Mouse (Mus musculus): Measurements from ENCODE around the gene Rplp1. TPM values are rescaled to one million over a fixed set of nuclear protein-coding genes. Genes with fewer than 3 reads are reported as not detected.

Gene Rplp1
- total RNA-seq (2021): 1,000 to 10,000 TPM; 1,724 to 1,730 TPM

DNA sequence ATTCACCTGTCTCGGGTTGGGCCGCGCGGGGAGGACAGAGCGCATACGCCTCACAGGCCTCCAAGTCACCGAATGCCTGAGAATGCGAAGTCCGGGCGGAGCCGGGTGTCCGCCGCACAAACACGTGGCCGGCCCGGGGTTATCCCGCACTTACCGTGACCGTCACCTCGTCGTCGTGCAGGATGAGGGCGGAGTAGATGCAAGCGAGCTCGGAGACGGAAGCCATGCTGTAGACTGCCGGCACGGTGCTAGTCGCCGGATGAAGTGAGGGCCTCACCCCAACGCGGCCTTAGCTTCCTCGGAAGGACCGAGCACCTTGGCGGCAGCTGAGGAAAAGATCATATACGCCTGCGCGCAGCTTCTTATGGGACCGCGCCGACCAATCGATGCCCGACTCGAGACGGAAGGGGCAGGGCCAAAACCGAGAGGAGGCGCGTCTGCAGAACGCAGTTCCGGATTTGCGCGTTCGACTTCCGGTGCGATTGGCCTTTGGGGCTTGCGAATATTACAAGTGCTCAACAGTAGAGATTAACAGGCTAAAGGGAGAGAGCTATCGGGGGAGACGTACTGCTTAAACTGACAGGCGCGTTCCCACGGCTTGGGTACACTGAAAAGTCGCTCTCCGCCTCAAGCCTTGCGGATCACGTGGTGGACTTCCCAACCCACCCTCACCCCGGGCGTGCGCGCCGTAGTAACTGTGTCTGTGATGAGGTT is at the start of gene Rplp1:
TSS of gene Rplp1 (minus strand) at position 340 of the 714 bp plus-strand sequence.
- DNase-seq (ENCODE audit: extremely low spot score in 1 of 2, low spot score in 2 of 2): peak; percentile 97
- intact Hi-C loops (cut with DNase I): no loop called here

GRCm38 (mm10) chr9:61963356-61963755 is 49.0 kb upstream of the Rplp1 start:
- intact Hi-C loops (cut with DNase I): no loop called here
- DNase-seq (ENCODE audit: extremely low spot score in 1 of 2, low spot score in 2 of 2): no peak

DNA sequence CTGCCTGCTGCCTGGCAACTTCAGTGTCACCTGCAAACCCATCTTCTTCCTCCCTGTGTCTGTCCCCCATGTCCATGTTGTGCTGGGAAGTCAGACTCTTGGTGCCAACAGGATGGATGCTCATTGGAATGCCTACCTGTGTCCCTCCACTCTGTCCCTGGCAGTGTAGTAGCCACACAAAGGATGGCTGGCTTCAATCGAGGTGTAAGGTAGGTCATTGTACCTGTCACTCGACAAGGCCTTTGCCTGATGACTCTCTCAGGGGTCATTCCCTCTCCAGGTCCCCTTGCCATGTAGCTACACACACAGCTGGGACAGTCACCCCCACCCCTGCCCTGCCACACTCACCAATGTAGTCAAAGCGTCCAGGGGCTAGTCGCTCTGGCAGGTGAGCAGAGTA is 46.8 kb upstream of the Rplp1 start:
- DNase-seq (ENCODE audit: extremely low spot score in 1 of 2, low spot score in 2 of 2): no peak
- intact Hi-C loops (cut with DNase I): no loop called here

DNA sequence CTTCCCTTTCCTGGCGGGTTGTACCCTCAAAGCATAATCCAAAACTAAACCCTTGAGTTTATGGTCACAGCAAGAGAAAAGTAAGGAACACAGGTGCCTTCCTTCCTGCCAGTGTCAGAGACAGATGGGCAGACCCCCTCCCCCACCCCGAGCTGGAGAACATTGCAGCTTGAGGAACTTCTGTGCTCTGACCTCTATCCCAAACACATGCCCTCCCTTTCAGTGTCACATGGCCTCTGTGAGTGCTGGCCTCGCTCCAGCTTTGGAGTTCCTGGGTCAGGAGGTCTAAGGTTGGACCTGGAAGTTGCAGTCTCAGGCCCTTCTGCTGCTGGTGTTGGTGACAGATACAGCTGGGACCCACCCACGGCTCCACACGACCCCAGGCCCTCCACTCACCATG is 46.4 kb upstream of the Rplp1 start:
- DNase-seq (ENCODE audit: extremely low spot score in 1 of 2, low spot score in 2 of 2): peak in 1 of 2 experiments; percentile 70
- intact Hi-C loops (cut with DNase I): no loop called here

DNA sequence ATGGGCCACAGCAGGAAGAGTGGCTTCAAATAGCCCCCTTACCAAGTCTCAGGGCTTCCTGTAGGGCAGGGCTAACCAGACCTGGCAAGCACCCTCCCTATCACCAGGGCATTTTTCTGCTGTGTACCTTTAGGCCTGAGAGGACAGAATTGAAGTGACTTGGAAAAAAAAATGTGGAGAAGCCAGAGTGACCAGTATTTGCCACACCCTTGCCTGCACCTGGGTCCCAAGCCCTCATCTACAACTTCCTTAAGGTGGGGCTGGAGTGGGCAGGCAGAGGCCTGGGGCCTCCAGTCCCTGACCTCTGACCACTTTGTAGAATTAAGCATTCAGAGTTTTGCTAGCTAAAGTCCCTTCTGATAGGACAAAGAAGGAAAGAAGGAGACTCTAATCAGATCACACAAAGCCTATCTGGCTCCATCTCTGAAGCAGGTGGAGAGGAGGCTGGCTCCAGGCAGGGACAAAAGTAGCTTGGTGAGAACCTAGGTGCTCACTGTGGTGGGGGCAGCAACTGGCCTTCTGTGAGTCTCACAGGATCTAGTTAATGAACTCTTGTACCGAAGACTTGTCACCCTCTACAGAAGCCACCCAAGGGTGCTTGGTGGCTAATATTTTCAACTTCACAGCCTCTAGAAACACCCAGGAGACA is 45.7 kb upstream of the Rplp1 start:
- no peak for DNase-seq (ENCODE audit: extremely low spot score in 1 of 2, low spot score in 2 of 2)
- intact Hi-C loops (cut with DNase I): no loop called here

DNA sequence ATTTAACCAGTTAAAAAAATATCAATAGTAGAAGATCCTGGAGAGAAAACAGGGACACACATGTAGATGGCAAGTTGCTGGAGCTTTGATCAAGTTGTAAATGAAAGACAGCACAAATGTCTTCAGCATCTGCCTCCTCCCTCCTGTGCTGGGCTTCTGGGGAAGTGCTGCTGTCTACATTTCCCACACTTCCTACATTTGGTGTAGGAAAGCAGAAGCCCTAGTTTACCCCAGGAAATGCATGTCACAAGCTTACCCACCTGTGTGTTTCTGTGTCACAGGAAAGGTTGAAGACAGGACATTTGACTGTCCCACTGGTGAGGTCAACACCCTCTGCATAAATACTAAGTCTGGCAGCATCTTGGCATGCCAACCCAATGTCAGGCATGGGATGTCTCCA is 40.4 kb upstream of the Rplp1 start:
- no peak for DNase-seq (ENCODE audit: extremely low spot score in 1 of 2, low spot score in 2 of 2)
- intact Hi-C loops (cut with DNase I): no loop called here

- no peak for DNase-seq (ENCODE audit: extremely low spot score in 1 of 2, low spot score in 2 of 2)
- intact Hi-C loops (cut with DNase I): no loop called here
Measured at GRCm38 (mm10) chr9:61952241-61952640, 37.9 kb upstream of the Rplp1 start.

GRCm38 (mm10) chr9:61947402-61948346 is 33.3 kb upstream of the Rplp1 start:
- peak; percentile 67 to 82 for DNase-seq (ENCODE audit: extremely low spot score in 1 of 2, low spot score in 2 of 2)
- intact Hi-C loops (cut with DNase I): loop anchor here (1.0 to 10.0 kb wide), 2 partner anchors 297 to 607 kb away; no protein-coding TSS in a partner anchor

DNA sequence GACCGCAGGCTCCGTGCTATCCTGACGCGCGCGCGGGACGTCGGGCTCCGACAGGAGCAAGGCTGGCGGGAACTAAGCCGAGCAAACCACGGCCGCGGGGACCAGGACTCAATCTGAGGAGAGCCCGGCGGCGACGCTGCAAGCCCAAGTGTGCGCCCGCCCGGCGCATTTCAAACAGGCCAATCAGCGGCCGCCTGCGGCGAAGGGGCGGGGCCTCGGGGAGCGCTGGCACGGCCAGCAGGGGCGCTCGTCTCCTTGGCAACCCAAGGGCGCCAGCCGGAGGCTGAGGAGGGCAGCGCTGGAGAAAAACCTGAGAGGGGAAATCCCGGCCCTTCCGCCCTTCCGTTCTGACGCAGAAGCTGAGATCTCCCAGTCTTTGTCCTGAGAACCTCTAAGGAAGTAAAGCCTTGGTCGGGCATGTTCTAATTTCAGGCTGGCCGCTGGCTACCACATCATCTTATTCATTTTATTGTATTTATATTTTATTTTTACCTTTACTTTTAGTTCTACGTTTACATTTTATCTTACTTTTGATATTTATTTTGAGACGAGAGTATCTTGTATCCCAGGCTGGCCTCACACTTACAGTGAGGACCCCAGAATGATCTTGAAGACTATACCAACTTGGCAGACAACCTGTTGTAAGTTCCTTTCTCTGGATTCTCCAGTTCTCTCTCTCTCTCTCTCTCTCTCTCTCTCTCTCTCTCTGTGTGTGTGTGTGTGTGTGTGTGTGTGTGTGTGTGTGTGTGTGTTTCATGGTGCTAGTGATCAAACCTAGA is 32.5 kb upstream of the Rplp1 start, which contains the start of gene Kif23:
TSS of gene Kif23 (minus strand) at position 152 of the 779 bp plus-strand sequence.
- DNase-seq (ENCODE audit: extremely low spot score in 1 of 2, low spot score in 2 of 2): peak; percentile 90 to 96
- intact Hi-C loops (cut with DNase I): loop anchor here (10.0 kb wide), 1 partner anchor 608 kb away; no protein-coding TSS in a partner anchor

DNA sequence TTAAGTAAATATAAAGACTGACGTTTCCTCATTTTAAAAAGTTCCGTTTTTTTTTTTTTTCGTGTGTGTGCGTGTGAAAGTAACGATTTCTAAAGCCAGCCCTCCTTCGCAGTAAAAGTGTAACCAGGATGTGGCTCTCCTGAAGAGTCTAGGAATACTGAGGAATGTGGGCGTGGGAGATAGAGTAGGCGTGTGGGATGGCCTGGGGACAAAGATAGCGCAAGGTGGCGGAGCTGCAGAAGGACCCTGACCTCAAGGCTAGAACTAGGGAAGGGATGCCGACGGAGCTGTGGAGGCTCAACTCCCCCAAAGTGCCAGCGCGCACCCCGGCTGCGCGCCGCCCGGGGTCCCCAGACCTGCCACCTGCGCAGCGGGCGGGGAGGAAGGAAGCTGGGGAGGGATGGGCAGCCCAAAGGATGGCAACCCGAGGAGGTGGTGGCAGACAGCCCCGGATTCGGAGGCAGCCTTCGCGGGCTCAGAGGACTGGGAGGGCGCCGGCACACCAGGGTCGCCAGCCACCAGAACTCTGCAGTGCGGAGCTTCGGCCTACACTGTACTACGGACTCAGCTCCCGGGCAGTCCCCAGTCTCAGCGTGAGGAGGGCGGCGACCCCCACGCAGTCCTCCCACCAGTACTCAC is 31.8 kb upstream of the Rplp1 start:
- DNase-seq (ENCODE audit: extremely low spot score in 1 of 2, low spot score in 2 of 2): no peak
- intact Hi-C loops (cut with DNase I): loop anchor here (10.0 kb wide), 1 partner anchor 609 kb away; no protein-coding TSS in a partner anchor

DNA sequence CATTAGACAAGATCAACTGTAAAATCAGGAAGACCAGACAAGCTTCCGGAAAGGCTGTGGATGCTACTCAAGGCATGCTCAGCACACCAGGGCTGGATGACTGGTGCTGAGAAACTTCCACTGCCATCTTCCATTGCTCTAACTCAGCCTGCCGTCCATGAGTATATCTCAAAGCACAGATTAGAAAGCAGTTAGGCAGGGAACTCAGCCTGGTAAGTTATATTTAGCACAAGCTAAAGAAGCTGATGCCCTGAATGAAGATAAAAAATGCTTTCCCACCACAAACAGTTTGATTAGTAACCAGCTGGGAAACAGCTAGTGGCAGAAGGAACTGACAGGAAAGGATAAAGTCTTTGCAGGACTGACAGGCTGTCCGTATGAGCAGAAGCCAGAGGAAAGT is 26.7 kb upstream of the Rplp1 start:
- DNase-seq (ENCODE audit: extremely low spot score in 1 of 2, low spot score in 2 of 2): no peak
- intact Hi-C loops (cut with DNase I): loop anchor here (10.0 kb wide), 1 partner anchor 614 kb away; no protein-coding TSS in a partner anchor

- no peak for DNase-seq (ENCODE audit: extremely low spot score in 1 of 2, low spot score in 2 of 2)
- intact Hi-C loops (cut with DNase I): no loop called here
Measured at GRCm38 (mm10) chr9:61933333-61933732, 19.0 kb upstream of the Rplp1 start.

DNA sequence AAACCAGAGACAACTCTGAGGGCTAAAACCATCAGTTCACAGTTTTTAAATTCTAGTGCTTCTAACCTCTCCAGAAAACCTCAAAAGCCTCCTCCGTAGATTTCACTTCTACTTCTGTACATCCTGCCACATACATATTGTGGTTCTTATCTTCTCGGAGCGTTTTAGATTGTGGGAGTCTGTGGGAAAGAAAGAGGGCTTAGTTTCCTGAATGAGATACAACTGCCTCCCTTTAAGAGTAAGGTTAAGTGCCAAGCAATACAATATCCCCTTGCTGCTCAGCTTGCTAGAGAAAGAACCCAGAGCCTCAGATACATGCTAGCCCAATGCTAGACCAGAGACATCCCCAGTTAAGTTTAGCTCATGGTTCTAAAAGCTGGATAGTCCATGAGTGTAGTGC is 17.7 kb upstream of the Rplp1 start:
- intact Hi-C loops (cut with DNase I): no loop called here
- DNase-seq (ENCODE audit: extremely low spot score in 1 of 2, low spot score in 2 of 2): no peak

- DNase-seq (ENCODE audit: extremely low spot score in 1 of 2, low spot score in 2 of 2): no peak
- intact Hi-C loops (cut with DNase I): no loop called here
Measured at GRCm38 (mm10) chr9:61925086-61925660, 10.8 kb upstream of the Rplp1 start.

- no peak for DNase-seq (ENCODE audit: extremely low spot score in 1 of 2, low spot score in 2 of 2)
- intact Hi-C loops (cut with DNase I): no loop called here
Measured at GRCm38 (mm10) chr9:61920331-61920730, 6.0 kb upstream of the Rplp1 start.

- intact Hi-C loops (cut with DNase I): no loop called here
- no peak for DNase-seq (ENCODE audit: extremely low spot score in 1 of 2, low spot score in 2 of 2)
Measured at GRCm38 (mm10) chr9:61919464-61919863, 5.1 kb upstream of the Rplp1 start.

DNA sequence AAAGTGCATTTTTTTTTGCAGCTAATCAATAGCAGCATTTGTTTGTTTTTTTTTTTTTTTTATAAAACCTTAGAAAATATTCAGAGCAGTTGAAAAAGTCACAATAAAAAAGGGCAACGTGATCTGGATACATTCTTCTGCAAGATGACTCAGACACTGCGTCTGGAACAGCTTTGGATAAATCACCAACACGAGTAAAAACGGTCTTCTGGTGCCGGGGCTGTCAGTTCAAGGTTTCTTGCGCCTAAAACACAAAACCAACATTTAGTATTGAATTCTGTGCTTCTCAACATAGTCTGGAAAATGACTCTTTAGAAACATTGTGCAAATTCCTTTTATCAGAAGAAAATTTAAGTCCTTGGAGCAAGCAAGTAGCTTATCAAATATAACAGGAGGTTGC is 3.1 kb upstream of the Rplp1 start:
- intact Hi-C loops (cut with DNase I): no loop called here
- DNase-seq (ENCODE audit: extremely low spot score in 1 of 2, low spot score in 2 of 2): no peak

- intact Hi-C loops (cut with DNase I): no loop called here
- DNase-seq (ENCODE audit: extremely low spot score in 1 of 2, low spot score in 2 of 2): no peak
Measured at GRCm38 (mm10) chr9:61916986-61917385, 2.6 kb upstream of the Rplp1 start.
